Mouse (Mus musculus): ENCODE measurements around the gene Rai1. TPM values are rescaled to one million over a fixed set of nuclear protein-coding genes. Genes with fewer than 3 reads are reported as not detected.

Rai1 gene
- polyA plus RNA-seq, 3 experiments from 2014 or later: 5.6 to 12.2 (median 12.1) TPM

- ATAC-seq: no peak
These were observed 58.5 kb downstream of the Rai1 start for GRCm38 (mm10) chr11:60163362-60163761.

- ATAC-seq: no peak
These were observed 59.6 kb downstream of the Rai1 start for GRCm38 (mm10) chr11:60164450-60164849.

- no peak for ATAC-seq
These were observed 60.3 kb downstream of the Rai1 start for GRCm38 (mm10) chr11:60165076-60165475.

GRCm38 (mm10) chr11:60168780-60169179 is 64.0 kb downstream of the Rai1 start:
- no peak for ATAC-seq

- no peak for ATAC-seq
These were observed 67.3 kb downstream of the Rai1 start for GRCm38 (mm10) chr11:60172074-60172473.

- ATAC-seq: no peak
These were observed 68.9 kb downstream of the Rai1 start for GRCm38 (mm10) chr11:60173606-60174184.

- peak; percentile 45 for ATAC-seq
These were observed 70.8 kb downstream of the Rai1 start for GRCm38 (mm10) chr11:60175371-60176181.

- ATAC-seq: peak; percentile 53
These were observed 71.6 kb downstream of the Rai1 start for GRCm38 (mm10) chr11:60176182-60176974.

GRCm38 (mm10) chr11:60176975-60177657 is 72.3 kb downstream of the Rai1 start:
- no peak for ATAC-seq

- no peak for ATAC-seq
These were observed 73.2 kb downstream of the Rai1 start for GRCm38 (mm10) chr11:60178005-60178404.

- no peak for ATAC-seq
These were observed 73.7 kb downstream of the Rai1 start for GRCm38 (mm10) chr11:60178506-60178905.

- ATAC-seq: no peak
These were observed 77.4 kb downstream of the Rai1 start for GRCm38 (mm10) chr11:60182116-60182670.

GRCm38 (mm10) chr11:60182741-60183140 is 77.9 kb downstream of the Rai1 start:
- no peak for ATAC-seq

GRCm38 (mm10) chr11:60184346-60185325 is 79.8 kb downstream of the Rai1 start:
- ATAC-seq: no peak

GRCm38 (mm10) chr11:60185396-60186231 is 80.8 kb downstream of the Rai1 start:
- ATAC-seq: no peak

GRCm38 (mm10) chr11:60187070-60187469 is 82.3 kb downstream of the Rai1 start:
- ATAC-seq: no peak

- no peak for ATAC-seq
These were observed 83.6 kb downstream of the Rai1 start for GRCm38 (mm10) chr11:60188275-60188853.

GRCm38 (mm10) chr11:60189501-60190040 is 84.8 kb downstream of the Rai1 start:
- no peak for ATAC-seq

- ATAC-seq: no peak
These were observed 85.3 kb downstream of the Rai1 start for GRCm38 (mm10) chr11:60190055-60190641.

Measured in inflammation-experienced regulatory T-cells, adult 6 months (primary cell).